Mouse (Mus musculus) cerebellum, adult 8-10 months (tissue): ENCODE data around the gene Htra3.

ENCODE experiments used
- DNase-seq: peaks from one replicate; pipeline ENCODE4 v3.0.0; 2022

Gene Htra3

DNA sequence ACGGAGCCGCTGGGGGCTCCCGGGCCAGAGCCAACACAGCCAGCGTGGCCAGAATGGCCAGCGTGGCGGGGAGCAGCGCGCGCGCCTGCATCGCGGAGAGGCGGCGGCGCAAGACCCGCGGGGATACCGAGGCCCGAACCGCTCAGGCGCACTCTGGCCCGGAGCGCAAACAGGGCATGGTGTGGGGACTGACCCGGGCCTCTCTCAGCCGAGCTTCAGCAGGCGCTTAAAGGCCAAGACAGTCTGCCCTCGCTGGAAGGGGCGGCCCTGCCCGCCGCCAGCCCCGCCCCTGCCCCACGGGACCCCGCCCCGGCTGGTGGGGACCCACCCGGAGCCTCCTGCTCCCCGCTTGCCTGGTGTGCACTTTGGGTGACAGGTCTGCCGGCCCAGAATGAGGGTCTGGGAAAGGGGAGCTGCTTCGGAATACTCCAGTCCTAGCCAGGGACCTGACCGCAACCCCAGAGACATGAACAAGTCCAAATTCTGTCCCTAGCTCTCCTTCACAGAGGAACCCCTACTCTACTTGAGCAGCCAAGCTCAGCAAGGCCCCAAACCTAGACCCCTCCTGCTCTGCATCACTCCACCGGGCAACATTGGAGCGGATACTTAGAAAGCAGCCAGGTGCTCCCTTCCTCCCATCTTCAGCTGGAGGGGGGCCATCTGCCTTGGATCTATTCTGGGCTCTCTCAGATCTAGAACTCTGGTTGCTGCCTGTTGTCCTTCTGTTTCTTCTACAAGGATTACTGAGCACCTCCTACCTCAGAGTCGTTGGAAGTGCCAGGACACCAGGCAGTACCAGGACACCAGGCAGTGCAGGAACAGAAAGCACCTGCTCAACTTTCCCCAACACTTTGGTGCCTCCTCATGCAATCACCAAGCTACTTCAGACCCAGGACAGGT is at the start of gene Htra3:
Htra3 (minus strand) TSS at position 527 of the 900 bp plus-strand sequence.
- DNase-seq, result no peak

GRCm38 (mm10) chr5:35728957-35729460 is 49.4 kb upstream of the Htra3 start:
- DNase-seq, result peak; percentile 59

DNA sequence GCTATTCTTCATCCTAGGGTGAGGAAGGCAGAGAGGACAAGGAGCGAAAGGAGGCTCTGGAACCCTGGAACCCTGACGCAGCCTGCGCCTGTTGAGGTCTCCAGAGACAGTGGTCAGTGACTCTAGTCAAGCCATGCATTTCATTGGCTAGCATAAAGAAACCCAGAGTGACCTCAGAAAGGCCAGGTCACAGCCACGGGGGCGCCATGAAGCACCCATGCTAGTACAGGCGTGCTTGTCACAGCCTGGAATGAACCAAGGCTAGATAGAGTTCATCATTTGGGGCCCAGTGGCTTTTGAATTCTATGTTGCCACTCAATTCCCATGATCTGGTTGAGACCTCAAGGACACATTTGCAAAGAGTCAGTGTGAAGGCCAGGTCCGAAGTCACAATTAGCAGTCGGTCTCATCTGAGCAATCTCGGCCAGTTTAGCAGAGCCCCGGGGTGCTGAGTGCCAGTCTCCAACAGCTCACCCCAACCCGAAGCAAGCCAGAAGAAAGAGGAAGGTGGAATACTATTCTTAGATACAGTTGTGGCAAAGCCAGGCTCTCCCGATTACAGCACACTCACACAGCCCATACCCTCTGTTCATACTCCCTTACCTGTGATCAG is 48.9 kb upstream of the Htra3 start:
- no peak for DNase-seq

DNA sequence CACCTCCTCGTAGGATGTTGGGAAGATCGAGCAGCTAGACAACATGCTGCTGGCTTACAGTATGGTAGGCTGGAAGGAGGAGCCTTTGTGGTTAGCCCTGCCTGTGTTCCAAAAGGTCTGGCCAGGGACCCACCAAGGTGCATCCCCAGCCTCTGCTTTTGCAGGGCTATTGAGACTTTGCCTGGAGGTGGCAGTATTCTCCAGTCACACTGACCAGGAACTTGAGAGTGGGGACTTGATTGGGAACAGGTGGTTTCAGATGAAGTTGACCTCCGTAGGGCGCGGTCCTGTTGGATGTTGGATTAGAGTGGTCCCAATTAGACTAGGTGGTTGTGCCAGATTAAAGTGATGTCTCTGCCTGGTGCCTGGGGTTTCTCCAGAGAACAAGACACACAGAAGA is 47.9 kb upstream of the Htra3 start:
- no peak for DNase-seq

DNA sequence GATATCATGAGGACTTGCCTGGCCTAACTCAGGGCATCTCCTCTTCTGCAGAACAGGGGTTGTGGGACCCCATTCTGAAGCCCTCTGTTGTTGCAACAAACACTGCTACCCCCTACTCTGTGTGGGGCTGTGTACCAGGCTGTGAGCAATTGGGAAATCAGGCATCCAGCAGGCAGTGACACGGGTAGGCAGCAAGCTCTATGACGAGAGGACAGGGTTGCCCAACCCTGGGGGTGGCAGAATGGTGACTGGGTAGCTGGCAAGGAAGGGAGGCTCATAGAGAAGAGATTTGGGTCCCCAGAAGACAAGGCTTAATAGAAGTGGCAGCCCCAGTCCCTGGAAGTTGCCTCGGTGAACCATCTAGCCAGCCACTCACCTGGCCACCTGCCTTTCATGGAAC is 46.3 kb upstream of the Htra3 start:
- no peak for DNase-seq

GRCm38 (mm10) chr5:35723900-35724299 is 44.3 kb upstream of the Htra3 start:
- DNase-seq, result no peak

DNA sequence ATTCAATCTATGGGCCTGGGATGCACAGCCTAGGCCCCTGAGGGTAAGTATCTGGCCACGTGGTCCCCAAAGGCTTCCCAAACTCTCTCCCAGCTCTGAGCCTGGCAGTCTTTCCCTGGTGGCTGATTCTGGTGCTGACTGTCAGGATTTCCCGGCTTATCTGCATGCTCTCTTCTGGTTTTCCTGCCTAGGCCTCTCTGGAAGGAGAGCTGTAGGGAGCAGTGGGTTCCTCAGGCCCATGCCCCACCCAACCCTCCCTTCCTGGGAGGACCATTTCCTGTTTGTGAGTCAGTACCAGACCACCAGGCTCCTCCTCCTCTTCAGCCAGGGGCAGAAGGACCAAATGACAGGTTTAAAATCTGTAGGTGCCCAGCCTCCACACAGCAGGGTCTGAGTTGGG is 43.1 kb upstream of the Htra3 start:
- no peak for DNase-seq

- no peak for DNase-seq
Measured at GRCm38 (mm10) chr5:35721933-35722332, 42.4 kb upstream of the Htra3 start.

DNA sequence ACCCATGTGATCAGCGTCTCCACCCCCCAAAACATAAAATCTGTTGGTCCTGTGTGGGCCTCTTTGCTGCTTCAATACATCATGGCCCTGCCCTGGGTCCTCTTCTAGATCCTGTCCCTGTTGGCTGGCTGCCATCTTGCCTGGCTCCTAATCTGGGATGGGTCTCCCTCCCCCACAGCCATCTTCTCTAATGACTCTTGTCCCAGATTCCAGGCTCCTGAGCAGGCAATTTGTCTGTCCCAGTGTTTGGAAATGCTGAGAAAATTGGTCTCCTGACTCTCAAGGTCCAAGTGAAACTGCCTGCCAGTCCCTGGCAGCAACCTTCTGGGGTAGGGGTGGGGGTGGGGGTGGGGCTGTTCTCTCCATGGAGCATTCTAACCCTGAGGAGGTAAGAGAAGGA is 40.3 kb upstream of the Htra3 start:
- DNase-seq, result no peak

GRCm38 (mm10) chr5:35719343-35719742 is 39.8 kb upstream of the Htra3 start:
- no peak for DNase-seq

- no peak for DNase-seq
Measured at GRCm38 (mm10) chr5:35718817-35719216, 39.2 kb upstream of the Htra3 start.

GRCm38 (mm10) chr5:35717946-35718345 is 38.4 kb upstream of the Htra3 start:
- peak; percentile 16 for DNase-seq

DNA sequence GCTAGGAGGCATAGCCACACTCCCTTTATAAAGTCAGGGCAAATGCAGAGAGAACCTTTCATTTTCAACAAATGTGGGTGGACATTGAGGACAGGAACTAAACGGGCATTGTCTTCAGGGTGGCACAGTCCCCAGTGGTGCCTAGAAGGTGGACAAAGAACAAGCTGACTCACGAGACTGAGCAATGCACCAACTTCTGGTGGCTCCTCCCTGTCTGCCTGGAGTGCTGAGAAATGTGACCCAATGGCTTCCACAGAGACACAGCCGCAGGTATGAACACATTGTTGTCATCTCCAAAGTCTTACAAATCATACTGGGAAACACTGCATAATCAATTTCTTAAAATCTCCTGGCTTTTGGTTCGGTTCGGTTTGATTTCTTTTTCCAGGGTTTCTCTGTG is 37.9 kb upstream of the Htra3 start:
- no peak for DNase-seq

GRCm38 (mm10) chr5:35713649-35714354 is 34.2 kb upstream of the Htra3 start:
- DNase-seq, result peak; percentile 60

DNA sequence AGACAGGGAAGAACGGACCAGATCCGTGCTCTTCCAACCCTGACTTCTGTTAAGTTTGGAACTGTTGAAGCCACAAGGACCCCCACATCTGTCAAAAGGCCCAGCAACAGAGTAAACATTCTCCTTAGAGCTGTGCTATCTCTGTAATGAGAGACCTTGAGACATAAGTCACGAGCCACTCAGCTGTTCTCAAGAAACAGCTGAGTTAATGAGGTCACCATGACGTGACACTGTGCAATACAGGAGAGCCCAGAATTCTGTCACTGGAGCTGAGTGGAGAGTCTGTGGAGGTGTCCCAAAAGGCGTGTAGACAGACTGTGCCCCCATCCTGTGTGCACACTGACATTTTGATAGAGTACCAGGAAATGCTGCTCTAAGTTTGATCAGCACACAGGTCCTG is 32.9 kb upstream of the Htra3 start:
- DNase-seq, result no peak

GRCm38 (mm10) chr5:35710931-35711330 is 31.3 kb upstream of the Htra3 start:
- DNase-seq, result no peak

GRCm38 (mm10) chr5:35710481-35710880 is 30.9 kb upstream of the Htra3 start:
- DNase-seq, result no peak

- DNase-seq, result no peak
Measured at GRCm38 (mm10) chr5:35705411-35705810, 25.8 kb upstream of the Htra3 start.

GRCm38 (mm10) chr5:35703814-35704213 is 24.2 kb upstream of the Htra3 start:
- DNase-seq, result no peak

GRCm38 (mm10) chr5:35703183-35703582 is 23.6 kb upstream of the Htra3 start:
- no peak for DNase-seq

DNA sequence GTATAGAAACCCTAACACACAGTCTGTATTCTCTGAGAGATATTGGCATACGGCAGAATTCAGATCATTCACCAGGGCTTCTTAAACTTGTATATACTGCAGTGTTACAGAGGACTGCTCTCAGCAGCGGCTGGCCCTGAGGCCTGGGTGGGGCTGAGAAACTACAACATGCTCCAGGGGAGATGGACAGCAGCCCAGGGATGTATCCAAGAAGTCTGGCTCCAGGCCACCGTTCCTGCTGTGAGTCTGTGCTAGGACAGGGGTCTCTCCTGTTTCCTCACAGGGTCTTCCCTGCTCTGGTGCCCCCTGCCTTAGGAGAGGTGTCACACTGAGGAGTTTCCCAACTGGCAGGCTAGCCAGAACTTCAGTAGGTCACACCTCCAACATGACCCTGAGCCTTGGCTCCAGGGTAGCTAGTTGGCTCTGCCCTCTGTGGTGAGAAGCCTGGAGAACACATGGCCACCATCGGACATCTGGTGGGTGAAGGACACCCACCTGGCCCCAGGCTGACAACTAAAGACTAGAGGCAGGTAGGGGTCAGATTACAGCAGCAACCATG is 23.1 kb upstream of the Htra3 start:
- no peak for DNase-seq

DNA sequence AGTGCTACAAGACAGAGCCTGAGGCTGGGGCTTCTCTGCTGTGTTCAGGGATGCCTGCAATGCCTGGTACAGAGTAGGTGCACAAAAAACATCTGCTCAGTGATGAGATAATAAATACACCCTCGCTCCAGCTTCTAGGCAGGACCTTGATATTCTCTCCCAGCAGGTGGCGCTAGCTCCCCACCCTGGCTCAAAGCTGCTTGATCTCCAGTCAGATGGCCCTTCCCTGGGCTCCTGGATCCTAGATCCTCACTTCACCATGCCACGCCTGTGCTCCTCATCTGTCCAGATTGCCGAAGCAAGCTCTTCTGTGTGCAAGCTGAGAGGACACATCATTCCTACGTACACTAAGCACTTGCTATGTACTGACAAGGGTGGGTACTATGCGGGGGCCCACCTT is 21.5 kb upstream of the Htra3 start:
- peak; percentile 68 for DNase-seq

- no peak for DNase-seq
Measured at GRCm38 (mm10) chr5:35695815-35696214, 16.2 kb upstream of the Htra3 start.
